Mouse (Mus musculus) ES-Bruce4 (cell line): ENCODE measurements at regions not wholly inside any gene's neighbourhood (a gene's known extent, or its start where the extent isn't known, plus 50 kb on each side); places are given as distances from the start of the nearest gene placed in this dataset.

Source experiments
- H3K27ac ChIP-seq: 2 replicates; pipeline ENCODE4 v1.5.1; 2012; ENCODE audit warnings: low read length, inconsistent platforms; ENCODE audit not compliant: insufficient read depth
- H3K27me3 ChIP-seq: 2 replicates; pipeline ENCODE4 v1.6.1; 2012; ENCODE audit warnings: mild to moderate bottlenecking, low read length, inconsistent platforms; ENCODE audit not compliant: control insufficient read depth, poor library complexity, insufficient read depth, severe bottlenecking
- H3K36me3 ChIP-seq: 2 replicates; pipeline ENCODE4 v1.6.1; 2012; ENCODE audit warnings: inconsistent platforms, mild to moderate bottlenecking, low read length, moderate library complexity; ENCODE audit not compliant: control insufficient read depth, poor library complexity, insufficient read depth, severe bottlenecking
- H3K4me1 ChIP-seq: one replicate; pipeline ENCODE4 v1.8.1; 2011; ENCODE audit warnings: low read length; ENCODE audit not compliant: control insufficient read depth, insufficient read depth
- H3K4me3 ChIP-seq: 2 replicates; pipeline ENCODE4 v1.5.1; 2011; ENCODE audit warnings: low read depth, mild to moderate bottlenecking, low read length
- H3K9ac ChIP-seq: 2 replicates; pipeline ENCODE4 v1.6.1; 2012; ENCODE audit warnings: low read depth, mild to moderate bottlenecking, inconsistent platforms; ENCODE audit not compliant: poor library complexity, severe bottlenecking
- H3K9me3 ChIP-seq: replicated peaks from 2 replicates; pipeline ENCODE4 v1.6.1; 2012; ENCODE audit warnings: mild to moderate bottlenecking, low read length, inconsistent platforms; ENCODE audit not compliant: control insufficient read depth, poor library complexity, insufficient read depth, severe bottlenecking
- CTCF ChIP-seq: IDR thresholded peaks from one replicate; pipeline ENCODE4 v1.8.1; 2011; ENCODE audit warnings: low read depth, low read length
- EP300 ChIP-seq: IDR thresholded peaks from 2 replicates; pipeline ENCODE4 v1.6.1; 2011; ENCODE audit warnings: low read depth, low read length; ENCODE audit not compliant: insufficient read depth
- POLR2A ChIP-seq: IDR thresholded peaks from one replicate; pipeline ENCODE4 v1.8.1; 2011; ENCODE audit warnings: low read length; ENCODE audit not compliant: insufficient read depth

DNA sequence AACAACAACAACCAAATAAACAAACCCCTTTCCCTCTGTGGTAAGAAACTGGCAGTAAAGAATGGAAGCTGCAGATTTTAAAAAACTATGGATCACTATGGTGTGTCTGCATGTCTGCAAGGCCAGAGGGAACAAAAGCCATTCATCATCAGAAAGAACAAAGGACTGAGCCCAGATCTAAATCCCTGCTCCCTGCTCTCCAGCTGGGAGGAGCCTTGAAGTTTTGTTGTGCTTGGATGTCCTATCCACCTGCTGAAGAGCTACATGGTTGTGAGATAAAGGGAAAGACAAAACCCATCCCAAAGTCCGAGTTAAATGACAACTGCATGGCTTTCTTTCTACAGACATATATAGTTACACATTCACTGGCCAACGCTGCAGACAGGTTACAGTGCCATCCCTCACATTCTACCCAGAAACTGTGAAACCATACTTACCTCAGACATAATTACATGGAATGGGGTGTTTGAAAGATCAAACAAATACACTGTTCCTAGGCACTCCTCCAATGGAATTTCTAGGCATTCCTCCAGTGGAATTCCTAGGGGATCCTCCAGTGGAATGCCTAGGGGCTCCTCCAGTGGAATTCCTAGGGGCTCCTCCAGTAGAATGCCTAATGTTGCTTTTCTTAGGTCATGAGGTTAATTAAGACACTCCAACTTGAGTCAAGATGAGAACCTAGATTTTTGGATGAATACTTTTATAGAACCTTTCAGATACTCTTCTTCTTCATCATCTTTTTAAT is 2054.2 kb downstream of the A830018L16Rik start:
- TF ChIP-seq EP300 (no peak), CTCF (no peak), POLR2A (no peak)
- Histone ChIP-seq H3K27ac (no peak overlapping the region), H3K4me3 (no peak overlapping the region), H3K27me3 (no peaks in the 10 kb centered on the region), H3K9me3 (peaks cover 16% of the 10 kb centered on the region), H3K9ac (no peak overlapping the region), H3K36me3 (no peaks in the 10 kb centered on the region), H3K4me1 (no peaks in the 10 kb centered on the region)

GRCm38 (mm10) chr1:13494727-13495404 is 2081.0 kb downstream of the A830018L16Rik start:
- Histone ChIP-seq H3K4me1 (peaks cover 2% of the 10 kb centered on the region), H3K9ac (no peak overlapping the region), H3K27me3 (no peaks in the 10 kb centered on the region), H3K9me3 (no peaks in the 10 kb centered on the region), H3K27ac (no peak overlapping the region), H3K36me3 (no peaks in the 10 kb centered on the region), H3K4me3 (no peak overlapping the region)
- TF ChIP-seq EP300 (no peak), POLR2A (no peak), CTCF (no peak)

GRCm38 (mm10) chr1:13496386-13496785 is 2082.5 kb downstream of the A830018L16Rik start:
- no peaks in the 10 kb centered on the region for H3K9me3 ChIP-seq

GRCm38 (mm10) chr1:13500456-13500855 is 2086.6 kb downstream of the A830018L16Rik start:
- no peaks in the 10 kb centered on the region for H3K27me3 ChIP-seq
- no peaks in the 10 kb centered on the region for H3K36me3 ChIP-seq
- TF ChIP-seq CTCF: peak; percentile 82
- TF ChIP-seq EP300: no peak
- H3K27ac ChIP-seq: no peak overlapping the region
- peaks cover under 1% of the 10 kb centered on the region for H3K4me1 ChIP-seq
- H3K9ac ChIP-seq: no peak overlapping the region
- no peak overlapping the region for H3K4me3 ChIP-seq
- H3K9me3 ChIP-seq: peaks cover under 1% of the 10 kb centered on the region; the same call in 1 of the 2 replicates

More at GRCm38 (mm10) chr1:13496386-13496785, 2082.5 kb downstream of the A830018L16Rik start:
- Histone ChIP-seq H3K36me3 (no peaks in the 10 kb centered on the region), H3K9ac (no peak overlapping the region), H3K27me3 (no peaks in the 10 kb centered on the region), H3K4me1 (peaks cover 2% of the 10 kb centered on the region), H3K4me3 (no peak overlapping the region), H3K27ac (no peak overlapping the region)
- TF ChIP-seq EP300: peak; percentile 48; the same call in 1 of the 2 replicates
- TF ChIP-seq POLR2A: no peak
- no peak for TF ChIP-seq CTCF

DNA sequence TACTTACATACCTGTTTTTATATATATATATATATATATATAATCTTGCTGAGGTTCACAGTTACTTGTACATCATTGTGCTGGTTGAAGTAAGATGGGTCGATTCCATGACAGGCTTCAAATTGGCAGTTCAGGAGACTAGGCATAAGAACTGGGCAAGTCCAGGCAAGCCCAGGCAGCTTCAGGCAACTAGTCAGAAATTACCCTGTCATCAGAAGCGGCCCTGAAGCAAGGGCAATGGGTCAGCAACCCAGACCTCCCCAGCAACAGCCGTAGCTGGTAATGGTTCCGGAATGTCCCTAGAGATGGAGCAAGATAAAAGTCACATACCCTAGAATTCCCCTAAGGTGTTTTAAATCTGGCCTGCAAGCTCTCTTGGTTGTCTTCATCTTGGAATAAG is 2088.0 kb downstream of the A830018L16Rik start:
- Histone ChIP-seq H3K4me1 (no peaks in the 10 kb centered on the region), H3K9me3 (peaks cover 11% of the 10 kb centered on the region), H3K9ac (no peak overlapping the region), H3K27ac (peak overlapping the region; percentile 20; the same call in 1 of the 2 replicates), H3K27me3 (no peaks in the 10 kb centered on the region), H3K36me3 (no peaks in the 10 kb centered on the region), H3K4me3 (no peak overlapping the region)
- TF ChIP-seq EP300 (peak; percentile 58; the same call in 1 of the 2 replicates), CTCF (no peak)

- no peak overlapping the region for H3K4me3 ChIP-seq
- no peak overlapping the region for H3K9ac ChIP-seq
- no peaks in the 10 kb centered on the region for H3K36me3 ChIP-seq
- H3K4me1 ChIP-seq: no peaks in the 10 kb centered on the region
- no peaks in the 10 kb centered on the region for H3K27me3 ChIP-seq
- no peak overlapping the region for H3K27ac ChIP-seq
- H3K9me3 ChIP-seq: peaks cover 11% of the 10 kb centered on the region
- TF ChIP-seq EP300: no peak
- no peak for TF ChIP-seq CTCF
- TF ChIP-seq POLR2A: no peak
These were observed 2099.9 kb downstream of the A830018L16Rik start for GRCm38 (mm10) chr1:13513761-13514160.
